24 mouse cellular contexts compared by ENCODE assay signal in genomic region chr14:17004714-17005113, GRCm38 (mm10).
DNase-seq lines count a peak whose midpoint lies in the region; ATAC-seq and TF ChIP-seq lines count a peak whose summit lies in the region.
"Had no signal": no experiment of that assay in that cellular context is flagged by ENCODE, and none has a peak within 500 bp of the region (broad histone marks: within the 10 kb centered on the region; RNA-seq: fewer than 3 reads in every experiment).

No protein-coding gene starts in this region.

- H3K9ac ChIP-seq in heart, embryonic 15.5 days: no peak overlapping the region
- H3K9ac ChIP-seq in kidney, embryonic 16.5 days (replicated peaks; ENCODE audit: low read length): no peak overlapping the region
- no peak overlapping the region for H3K9ac ChIP-seq in stomach, embryonic 14.5 days (replicated peaks; ENCODE audit: low read depth, low read length)
- H3K9ac ChIP-seq in stomach, postnatal 0 days (ENCODE audit: low read length): no peak overlapping the region
- H3K9ac ChIP-seq: embryonic facial prominence, embryonic 13.5 days; forebrain, embryonic 12.5 days; forebrain, postnatal 0 days; hindbrain, embryonic 13.5 days; liver, embryonic 14.5 days had no signal

- 0 out of 2 replicates have a peak, but pooled peaks cover 2% of the 10 kb centered on the region for H3K4me1 ChIP-seq in heart, embryonic 15.5 days (replicated peaks)
- H3K4me1 ChIP-seq in kidney, embryonic 16.5 days (ENCODE audit: insufficient read depth, low read length): peaks cover 6% of the 10 kb centered on the region
- 0 out of 2 replicates have a peak, but pooled peaks cover 9% of the 10 kb centered on the region for H3K4me1 ChIP-seq in stomach, embryonic 14.5 days (ENCODE audit: control insufficient read depth, insufficient read depth, low read length)
- H3K4me1 ChIP-seq in stomach, postnatal 0 days (replicated peaks; ENCODE audit: control insufficient read depth, insufficient read depth): no peaks in the 10 kb centered on the region
- H3K4me1 ChIP-seq: embryonic facial prominence, embryonic 13.5 days; forebrain, embryonic 12.5 days; hindbrain, embryonic 13.5 days had no signal

- 68% methylated on average over 1 of the region's 1 CpGs for WGBS in heart, embryonic 15.5 days
- 52% methylated on average over 1 of the region's 1 CpGs for WGBS in kidney, embryonic 16.5 days
- 52% methylated on average over 1 of the region's 1 CpGs for WGBS in stomach, embryonic 14.5 days
- WGBS in stomach, postnatal 0 days: 43% methylated on average over 1 of the region's 1 CpGs

- DNase-seq in heart, postnatal 4 days: no peak
- DNase-seq in kidney, postnatal 14 days: no peak
- no peak for DNase-seq in stomach, postnatal 0 days (ENCODE audit: low spot score)
- DNase-seq: adrenal gland, postnatal 14 days; cerebellum, adult 11 months; cerebellum, adult 9-10 months; cerebellum, postnatal 36 days; embryo, embryonic 11 days; kidney, adult 11 months; kidney, postnatal 25 days; liver; midbrain, embryonic 14.5 days; thymus, postnatal 4 days had no signal

- TF ChIP-seq CTCF in stomach, postnatal 0 days (IDR thresholded peaks at IDR 0.05; ENCODE audit: low read depth): no peak

- no peaks in the 10 kb centered on the region for H3K36me3 ChIP-seq in heart, embryonic 15.5 days
- no peaks in the 10 kb centered on the region for H3K36me3 ChIP-seq in kidney, embryonic 16.5 days (ENCODE audit: insufficient read depth, low read length)
- H3K36me3 ChIP-seq in stomach, embryonic 14.5 days (ENCODE audit: control insufficient read depth, insufficient read depth, low read length): no peaks in the 10 kb centered on the region
- no peaks in the 10 kb centered on the region for H3K36me3 ChIP-seq in stomach, postnatal 0 days (ENCODE audit: control insufficient read depth, insufficient read depth, low read length)
- H3K36me3 ChIP-seq: embryonic facial prominence, embryonic 13.5 days; forebrain, embryonic 12.5 days; hindbrain, embryonic 13.5 days had no signal

- no peak for TF ChIP-seq EP300 in stomach, postnatal 0 days (optimal IDR thresholded peaks at IDR 0.05)

- H3K4me3 ChIP-seq in heart, embryonic 15.5 days: no peak overlapping the region
- H3K4me3 ChIP-seq in kidney, embryonic 16.5 days (ENCODE audit: low read length): no peak overlapping the region
- no peak overlapping the region for H3K4me3 ChIP-seq in stomach, embryonic 14.5 days (ENCODE audit: low read depth, low read length)
- no peak overlapping the region for H3K4me3 ChIP-seq in stomach, postnatal 0 days (ENCODE audit: low read depth, low read length)
- H3K4me3 ChIP-seq: embryonic facial prominence, embryonic 13.5 days; erythroblast, embryonic 14.5 days; forebrain, embryonic 12.5 days; hindbrain, embryonic 13.5 days had no signal

- ATAC-seq in heart, embryonic 15.5 days (replicated peaks; ENCODE audit: insufficient number of reproducible peaks, insufficient read depth, low FRiP score, low read depth): no peak; the same call in 1 of the 2 replicates
- ATAC-seq in kidney, embryonic 16.5 days (ENCODE audit: low FRiP score, low TSS enrichment): no peak
- peak; percentile 33; the same call in 1 of the 2 replicates for ATAC-seq in stomach, embryonic 14.5 days (ENCODE audit: insufficient number of reproducible peaks, insufficient read depth, low FRiP score, low read depth)
- ATAC-seq in stomach, postnatal 0 days (ENCODE audit: low FRiP score, low TSS enrichment): no peak
- ATAC-seq in erythroid progenitor cell, adult 5-6 weeks (replicated peaks; ENCODE audit: low FRiP score, poor library complexity, severe bottlenecking): no peak
- ATAC-seq: CD4-positive, CD25-positive, alpha-beta regulatory T cell, adult 4 months had no signal

- H3K27me3 ChIP-seq in heart, embryonic 15.5 days: no peaks in the 10 kb centered on the region
- H3K27me3 ChIP-seq in kidney, embryonic 16.5 days (ENCODE audit: insufficient read depth, low read length): no peaks in the 10 kb centered on the region
- H3K27me3 ChIP-seq in stomach, embryonic 14.5 days (ENCODE audit: control insufficient read depth, insufficient read depth, low read length): no peaks in the 10 kb centered on the region
- no peaks in the 10 kb centered on the region for H3K27me3 ChIP-seq in stomach, postnatal 0 days (ENCODE audit: control insufficient read depth, insufficient read depth, low read length)
- H3K27me3 ChIP-seq: embryonic facial prominence, embryonic 13.5 days; forebrain, embryonic 12.5 days; hindbrain, embryonic 13.5 days had no signal

- no peaks in the 10 kb centered on the region for H3K9me3 ChIP-seq in heart, embryonic 15.5 days (replicated peaks)
- no peaks in the 10 kb centered on the region for H3K9me3 ChIP-seq in kidney, embryonic 16.5 days (ENCODE audit: low read length)
- H3K9me3 ChIP-seq in stomach, embryonic 14.5 days (ENCODE audit: control insufficient read depth, low read depth, low read length): no peaks in the 10 kb centered on the region
- no peaks in the 10 kb centered on the region for H3K9me3 ChIP-seq in stomach, postnatal 0 days (ENCODE audit: control insufficient read depth, low read length)
- H3K9me3 ChIP-seq: embryonic facial prominence, embryonic 13.5 days; forebrain, embryonic 12.5 days; hindbrain, embryonic 13.5 days had no signal

- H3K27ac ChIP-seq in heart, embryonic 15.5 days: 0 out of 2 replicates have a peak overlapping the region, but pooled peaks have one; percentile 20
- H3K27ac ChIP-seq in kidney, embryonic 16.5 days (ENCODE audit: low read length): peak overlapping the region; percentile 32; the same call in 1 of the 2 replicates
- H3K27ac ChIP-seq in stomach, embryonic 14.5 days (ENCODE audit: low read length): peak overlapping the region; percentile 81
- no peak overlapping the region for H3K27ac ChIP-seq in stomach, postnatal 0 days (replicated peaks)
- H3K27ac ChIP-seq: embryonic facial prominence, embryonic 13.5 days; forebrain, embryonic 12.5 days; hindbrain, embryonic 13.5 days; liver, embryonic 14.5 days had no signal

- no peak overlapping the region for H3K4me2 ChIP-seq in heart, embryonic 15.5 days
- no peak overlapping the region for H3K4me2 ChIP-seq in kidney, embryonic 16.5 days (replicated peaks; ENCODE audit: low read depth, low read length)
- H3K4me2 ChIP-seq in stomach, embryonic 14.5 days (replicated peaks; ENCODE audit: low read depth, low read length): no peak overlapping the region
- no peak overlapping the region for H3K4me2 ChIP-seq in stomach, postnatal 0 days (replicated peaks; ENCODE audit: low read depth)
- H3K4me2 ChIP-seq: embryonic facial prominence, embryonic 13.5 days; forebrain, embryonic 12.5 days; hindbrain, embryonic 13.5 days had no signal
